Mouse (Mus musculus): ENCODE results near the gene Dnajc8.
"Not testable (repeated sequence)": the region's sequence is repeated elsewhere in the genome, so short reads cannot be mapped to it uniquely, and the experiment has no call there.

Gene Dnajc8

DNA sequence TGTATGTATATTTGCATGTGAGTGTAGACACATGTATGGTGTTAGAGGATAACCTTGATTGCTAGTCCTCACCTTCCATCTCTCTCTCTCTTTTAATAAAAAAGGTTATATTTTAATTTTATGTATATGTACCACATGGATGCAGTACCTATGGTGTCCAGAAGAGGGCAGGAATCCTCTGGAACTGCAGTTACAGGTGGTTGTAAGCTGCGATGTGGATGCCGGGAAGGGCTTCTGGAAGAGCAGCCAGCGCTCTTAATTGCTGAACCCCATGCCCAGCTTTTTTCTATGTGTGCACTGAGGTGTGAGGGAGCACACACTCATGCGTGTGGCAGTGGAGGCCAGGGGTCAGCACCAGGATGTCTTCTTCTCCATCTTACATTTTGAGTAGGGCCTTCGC, 33.8 kb downstream of the Dnajc8 start:
- DNase-seq = no peak

DNA sequence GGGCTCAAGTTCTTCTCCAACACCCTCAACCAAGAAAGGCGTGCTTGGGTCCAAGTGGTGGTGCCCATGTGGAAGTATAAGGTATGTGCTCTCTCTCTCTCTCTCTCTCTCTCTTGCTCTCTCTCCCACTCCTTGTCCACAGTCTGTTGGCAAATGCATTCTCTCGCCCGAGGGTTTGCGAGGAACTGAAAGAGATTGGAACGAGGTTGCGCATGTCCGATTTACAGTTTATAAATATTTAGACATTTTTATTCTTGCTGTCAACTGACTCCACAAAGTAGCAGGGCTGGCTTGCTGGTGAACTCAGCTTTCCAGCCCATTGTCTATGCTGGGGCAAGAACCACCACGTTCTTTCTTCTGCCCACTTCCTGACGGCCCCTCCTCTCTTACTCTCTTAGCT, 35.8 kb downstream of the Dnajc8 start:
- DNase-seq = no peak

- DNase-seq = no peak
Measured at GRCm38 (mm10) chr4:132573327-132573726, 38.0 kb downstream of the Dnajc8 start.

DNA sequence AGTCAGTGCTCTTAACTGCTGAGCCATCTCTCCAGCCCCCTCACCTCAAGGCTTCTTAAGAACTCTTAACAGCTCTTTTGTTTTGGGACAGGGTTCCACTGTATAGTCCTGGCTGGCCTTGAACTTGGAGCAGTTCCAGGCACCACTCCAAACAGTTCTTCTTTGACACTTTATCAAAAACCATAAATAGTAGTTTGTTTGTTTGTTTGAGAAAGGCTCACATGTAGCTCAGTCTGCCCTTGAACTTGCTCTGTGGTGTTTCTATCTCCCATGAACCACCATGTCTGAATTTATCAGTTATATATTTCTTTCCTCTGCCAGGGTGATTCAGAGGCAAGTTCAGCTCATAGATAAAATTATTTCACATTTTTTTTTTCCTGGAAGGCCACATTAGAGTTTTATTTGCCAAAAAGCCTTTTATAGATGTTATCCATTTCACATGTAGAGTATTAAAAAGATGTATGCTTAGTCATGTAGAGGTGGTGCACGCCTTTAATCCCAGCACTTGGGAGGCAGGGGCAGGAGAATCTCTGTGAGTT, 39.5 kb downstream of the Dnajc8 start:
- no peak for DNase-seq

GRCm38 (mm10) chr4:132583781-132584180, 48.4 kb downstream of the Dnajc8 start:
- no peak for DNase-seq

DNA sequence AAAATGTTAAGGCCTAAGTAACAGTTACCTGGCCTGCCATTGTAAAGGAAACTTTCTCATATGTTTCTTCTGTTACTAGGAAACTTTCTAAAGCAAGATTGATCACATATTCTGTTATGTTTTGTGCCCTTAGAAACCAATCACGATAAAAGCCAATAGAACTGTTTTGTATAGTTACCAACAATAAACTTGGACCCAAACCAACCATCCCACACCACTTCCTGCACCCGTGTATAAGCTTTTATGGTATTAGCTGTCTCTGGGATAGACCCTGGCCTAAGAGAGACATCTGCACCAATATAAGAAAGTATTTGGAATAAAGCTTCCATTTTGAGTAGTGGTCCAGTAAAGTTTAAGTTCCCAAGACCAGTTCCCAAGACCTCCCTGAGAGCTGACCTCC, 49.6 kb downstream of the Dnajc8 start:
- no peak for DNase-seq

DNA sequence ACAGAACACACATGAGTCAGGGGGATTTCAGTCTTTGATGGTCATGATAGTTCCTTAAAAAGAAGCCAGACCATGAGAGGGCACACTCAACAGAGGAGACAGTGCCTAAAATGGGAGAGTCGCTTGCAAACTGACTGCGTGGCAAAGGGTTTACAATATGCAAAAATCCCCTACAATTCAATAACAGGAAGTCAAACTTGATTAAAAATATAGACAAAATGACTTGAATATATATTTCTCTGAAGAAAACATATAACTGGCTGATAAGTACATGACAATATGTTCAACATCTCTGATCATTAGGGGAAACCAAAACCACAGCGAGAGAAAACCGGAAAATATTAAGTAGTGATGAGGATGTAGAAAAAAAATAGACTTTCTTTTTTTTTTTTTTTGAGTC, 50.9 kb downstream of the Dnajc8 start:
- no peak for DNase-seq

DNA sequence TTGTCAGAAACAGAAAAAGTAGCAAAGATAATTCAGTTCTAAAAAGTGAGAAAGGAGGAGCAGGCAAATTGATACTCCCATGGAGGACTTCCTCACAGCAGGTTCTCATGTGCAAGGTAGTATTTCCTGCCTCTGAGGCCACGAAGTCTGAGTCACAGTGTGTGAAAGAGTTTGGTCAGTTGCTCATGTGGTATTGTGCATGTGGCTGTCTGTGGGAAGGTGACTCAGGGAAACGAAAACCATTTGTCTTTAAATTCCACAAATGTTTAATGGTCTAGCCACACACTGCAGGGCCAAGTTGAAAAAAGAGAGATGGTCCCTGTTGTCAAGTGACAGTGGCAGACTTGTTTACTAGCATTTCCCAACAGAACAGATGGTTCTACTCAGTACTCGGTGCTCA, 53.2 kb downstream of the Dnajc8 start:
- DNase-seq = no peak

GRCm38 (mm10) chr4:132590642-132591041, 55.3 kb downstream of the Dnajc8 start:
- DNase-seq = no peak

DNA sequence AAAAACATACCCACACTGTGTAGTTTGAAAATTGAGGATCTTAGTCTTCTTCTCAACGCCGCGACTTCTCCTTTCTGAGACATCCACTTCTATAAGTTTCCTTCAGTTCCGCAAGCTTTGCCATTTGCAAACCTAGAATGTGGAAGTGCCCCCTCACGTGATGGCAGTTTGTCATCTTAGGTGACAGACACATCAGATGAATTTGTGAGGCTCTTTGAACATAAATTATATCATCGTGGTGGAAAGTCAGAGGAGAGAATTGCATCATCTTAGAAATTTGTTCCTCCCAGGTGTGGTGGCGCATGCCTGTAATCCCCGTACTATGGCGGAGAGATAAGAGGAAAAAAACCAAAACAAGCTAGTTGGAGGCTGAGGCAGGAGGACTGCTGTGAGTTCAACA, 57.6 kb downstream of the Dnajc8 start:
- no peak for DNase-seq

- DNase-seq = no peak
Measured at GRCm38 (mm10) chr4:132594191-132594590, 58.8 kb downstream of the Dnajc8 start.

- no peak for DNase-seq
Measured at GRCm38 (mm10) chr4:132598861-132599260, 63.5 kb downstream of the Dnajc8 start.

GRCm38 (mm10) chr4:132599764-132600163, 64.4 kb downstream of the Dnajc8 start:
- DNase-seq = no peak

GRCm38 (mm10) chr4:132600465-132600864, 65.1 kb downstream of the Dnajc8 start:
- DNase-seq = no peak

GRCm38 (mm10) chr4:132601242-132601641, 65.9 kb downstream of the Dnajc8 start:
- DNase-seq = not testable (repeated sequence)
